Mouse (Mus musculus): Measurements from ENCODE around the gene Grasp. TPM values are rescaled to one million over a fixed set of nuclear protein-coding genes. Genes with fewer than 3 reads are reported as not detected.
A peak's percentile ranks its signal among the peaks of the same experiment; 100 is the strongest.

Gene Grasp
- polyA plus RNA-seq, 1 experiment from 2014 or later, result 4.5 TPM

Small RNAs within 50 kb of the gene (microRNA-seq; reads per million reads assigned to microRNA genes)
- 3.0 reads per million, percentile 13 among the genes with 10 or more reads in this experiment for gene Mir6962

Other genes starting within 250 kb of the Grasp start
- gene Gm47841, start 176.8 kb upstream of the Grasp start, polyA plus RNA-seq (2014; fragmentation: Nextera tagmentation; extraction: Ambion mirVana), result not detected in 2 replicates
- gene Fignl2, start 145.6 kb upstream of the Grasp start, polyA plus RNA-seq (2014; fragmentation: Nextera tagmentation; extraction: Ambion mirVana), result 1.0 and 1.4 TPM in 2 replicates
- gene Ankrd33, start 108.4 kb upstream of the Grasp start, polyA plus RNA-seq (2014; fragmentation: Nextera tagmentation; extraction: Ambion mirVana), result not detected in 2 replicates
- 4.2 and 5.0 TPM in 2 replicates for gene Acvrl1, start 95.7 kb upstream of the Grasp start, polyA plus RNA-seq (2014; fragmentation: Nextera tagmentation; extraction: Ambion mirVana)
- 14.7 and 15.2 TPM in 2 replicates for gene Acvr1b, start 50.1 kb upstream of the Grasp start, polyA plus RNA-seq (2014; fragmentation: Nextera tagmentation; extraction: Ambion mirVana)
- 1.3 TPM in 2 replicates for gene Nr4a1, start 30.1 kb downstream of the Grasp start, polyA plus RNA-seq (2014; fragmentation: Nextera tagmentation; extraction: Ambion mirVana)
- gene Atg101, start 60.1 kb downstream of the Grasp start, polyA plus RNA-seq (2014; fragmentation: Nextera tagmentation; extraction: Ambion mirVana), result 57.9 and 67.4 TPM in 2 replicates
- gene 6030408B16Rik, start 69.0 kb downstream of the Grasp start, polyA plus RNA-seq (2014; fragmentation: Nextera tagmentation; extraction: Ambion mirVana), result 0.33 TPM in 1 of 2 replicates, not detected in the other
- not detected in 2 replicates for gene Krt80, start 146.0 kb downstream of the Grasp start, polyA plus RNA-seq (2014; fragmentation: Nextera tagmentation; extraction: Ambion mirVana)
- 4.2 and 7.2 TPM in 2 replicates for gene Krt7, start 186.9 kb downstream of the Grasp start, polyA plus RNA-seq (2014; fragmentation: Nextera tagmentation; extraction: Ambion mirVana)
- 0.07 and 0.16 TPM in 2 replicates for gene Krt87, start 214.6 kb downstream of the Grasp start, polyA plus RNA-seq (2014; fragmentation: Nextera tagmentation; extraction: Ambion mirVana)
- not detected in 2 replicates for gene Krt88, start 223.6 kb downstream of the Grasp start, polyA plus RNA-seq (2014; fragmentation: Nextera tagmentation; extraction: Ambion mirVana)
- gene Krt81, start 239.6 kb downstream of the Grasp start, polyA plus RNA-seq (2014; fragmentation: Nextera tagmentation; extraction: Ambion mirVana), result not detected in 2 replicates
- not detected in 2 replicates for gene Krt86, start 249.3 kb downstream of the Grasp start, polyA plus RNA-seq (2014; fragmentation: Nextera tagmentation; extraction: Ambion mirVana)

All from midbrain, embryonic 11.5 days (tissue).